Mouse (Mus musculus) hindbrain, embryonic 11.5 days (tissue): ENCODE data around the gene Tbc1d8b. TPM values are rescaled to one million over a fixed set of nuclear protein-coding genes. Genes with fewer than 3 reads are reported as not detected.
"Not testable (repeated sequence)": the region's sequence is repeated elsewhere in the genome, so short reads cannot be mapped to it uniquely, and the experiment has no call there.

ENCODE experiments used
- ATAC-seq: fragments of 200-750 bp; cut with Nextera tagmentation; 2 replicates; pipeline ENCODE4 v1.8.0; 2017; ENCODE audit warnings: mild to moderate bottlenecking, moderate TSS enrichment, moderate library complexity; ENCODE audit not compliant: low FRiP score
- DNase-seq: peaks from one replicate; pipeline ENCODE4 v3.0.0-alpha.2; 2015; ENCODE audit warnings: low spot score
- H3K27ac ChIP-seq: fragments of 300-500 bp; sonication (generic); 2 replicates; pipeline ENCODE4 v1.5.1; 2014; ENCODE audit warnings: mild to moderate bottlenecking, low read depth, low read length
- H3K27me3 ChIP-seq: fragments of 300-500 bp; sonication (generic); 2 replicates; pipeline ENCODE4 v1.6.1; 2014; ENCODE audit warnings: mild to moderate bottlenecking, low read length, moderate library complexity, mixed read lengths; ENCODE audit not compliant: control insufficient read depth, insufficient read depth
- H3K36me3 ChIP-seq: fragments of 300-500 bp; sonication (generic); 2 replicates; pipeline ENCODE4 v1.6.1; 2014; ENCODE audit warnings: mild to moderate bottlenecking, low read length, moderate library complexity, mixed read lengths; ENCODE audit not compliant: control insufficient read depth, insufficient read depth
- H3K4me1 ChIP-seq: fragments of 300-500 bp; sonication (generic); replicated peaks from 2 replicates; pipeline ENCODE4 v1.6.1; 2014; ENCODE audit warnings: low read length, mixed read lengths; ENCODE audit not compliant: control insufficient read depth, insufficient read depth
- H3K4me2 ChIP-seq: fragments of 300-500 bp; sonication (generic); replicated peaks from 2 replicates; pipeline ENCODE4 v1.6.1; 2014; ENCODE audit warnings: mild to moderate bottlenecking, low read depth, low read length
- H3K4me3 ChIP-seq: fragments of 300-500 bp; sonication (generic); 2 replicates; pipeline ENCODE4 v1.5.1; 2014; ENCODE audit warnings: low read depth, low read length
- H3K9ac ChIP-seq: fragments of 300-500 bp; sonication (generic); 2 replicates; pipeline ENCODE4 v1.6.1; 2014; ENCODE audit warnings: low read depth, low read length
- H3K9me3 ChIP-seq: fragments of 300-500 bp; sonication (generic); 2 replicates; pipeline ENCODE4 v1.6.1; 2016; ENCODE audit warnings: low read length; ENCODE audit not compliant: control insufficient read depth
- WGBS: fragments of 180-500 bp; shearing (Covaris S2); extraction: QIAGEN DNeasy Blood & Tissue Kit; methylation state at CpG from one replicate; pipeline ENCODE4 v1.1.7; 2014; 5-methylcytosine and 5-hydroxymethylcytosine counted together
- polyA plus RNA-seq: library from polyadenylated mRNA; unstranded; fragments of >200 nt; fragmentation: Nextera tagmentation; extraction: Ambion mirVana; gene quantifications from 2 replicates; pipeline ENCODE4 v1.2.1, GENCODE M21; 2014

The Tbc1d8b gene
- polyA plus RNA-seq, 1 experiment from 2014 or later, result 0.88 TPM

DNA sequence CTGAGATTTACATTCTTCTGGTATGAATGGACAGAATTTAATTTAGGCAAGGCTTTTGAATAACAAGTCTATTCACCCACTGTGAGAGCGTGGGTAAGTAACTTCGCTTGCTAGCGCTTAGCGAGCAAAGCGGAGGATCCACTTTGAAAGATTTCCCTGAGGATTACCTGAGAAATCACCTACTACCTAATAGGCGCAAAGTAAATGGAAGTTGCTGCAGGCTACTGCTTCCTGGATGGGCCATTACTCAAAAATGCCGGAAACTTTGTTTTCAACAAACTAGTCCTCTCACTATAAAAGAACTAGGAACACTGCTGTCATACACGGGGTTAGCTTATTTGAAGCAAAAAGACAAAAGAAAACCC lies 404 bp upstream of the Tbc1d8b start:
- Histone ChIP-seq H3K9me3 (no peaks in the 10 kb centered on the region), H3K9ac (0 out of 2 replicates have a peak overlapping the region, but pooled peaks have one; percentile 15), H3K36me3 (no peaks in the 10 kb centered on the region), H3K4me2 (peak overlapping the region; percentile 17; the same call in 1 of the 2 replicates), H3K27ac (no peak overlapping the region), H3K4me1 (no peaks in the 10 kb centered on the region), H3K4me3 (peak overlapping the region; percentile 44), H3K27me3 (peaks cover 2% of the 10 kb centered on the region; the same call in 1 of the 2 replicates)
- ATAC-seq (no peak; the same call in none of the 2 replicates), DNase-seq (no peak)
- 18% methylated on average over 8 of the region's 8 CpGs for WGBS

DNA sequence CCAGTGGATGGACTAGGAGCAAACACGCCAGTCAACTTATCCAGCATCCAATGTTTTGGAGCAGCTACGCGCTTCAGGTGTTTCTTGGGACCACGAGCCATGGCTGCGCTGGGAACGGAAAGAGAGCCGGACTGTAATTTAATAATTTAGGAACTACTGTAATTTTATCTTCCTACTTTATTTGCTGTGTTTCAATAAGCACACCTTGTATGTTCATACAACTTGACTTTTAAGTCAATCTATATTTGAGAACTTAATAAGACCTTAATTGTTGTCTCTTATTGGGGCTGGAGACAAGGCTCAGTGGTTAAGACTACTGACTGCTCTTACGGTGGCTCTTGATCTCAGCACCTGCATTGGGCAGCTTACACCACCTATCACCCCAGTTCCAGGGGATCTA lies 29.6 kb downstream of the Tbc1d8b start, which contains the start of gene Gm15013:
Gene Gm15013, minus strand, starts transcription at position 101 of the 400 bp plus-strand sequence.
- Histone ChIP-seq H3K36me3 (no peaks in the 10 kb centered on the region), H3K9ac (no peak within 1 kb of the TSS), H3K27ac (no peak within 1 kb of the TSS), H3K4me2 (no peak within 1 kb of the TSS), H3K4me3 (no peak within 1 kb of the TSS), H3K9me3 (no peaks in the 10 kb centered on the region), H3K27me3 (no peaks in the 10 kb centered on the region), H3K4me1 (no peaks in the 10 kb centered on the region)
- ATAC-seq, result no peak
- WGBS, result 95% methylated on average over 8 of the region's 8 CpGs
- DNase-seq, result no peak

DNA sequence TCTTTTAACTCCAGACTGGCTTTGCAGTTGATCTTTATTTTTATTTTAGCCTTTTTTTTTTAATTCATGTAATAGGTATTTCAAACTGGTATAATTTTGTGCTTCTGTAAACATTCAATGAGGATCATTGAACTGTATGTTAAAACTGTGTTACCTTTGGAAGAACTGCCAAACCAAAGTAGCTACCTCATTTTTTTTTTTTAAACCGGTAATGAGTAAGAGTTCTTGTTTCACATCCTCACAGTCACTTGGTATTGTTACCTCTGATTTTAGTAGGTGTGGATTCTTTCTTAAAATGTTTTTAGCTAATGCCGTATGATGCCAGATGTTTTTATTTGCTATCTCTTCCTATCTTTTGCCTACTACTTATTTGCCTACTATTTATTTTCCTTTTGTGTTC lies 37.6 kb downstream of the Tbc1d8b start:
- ATAC-seq, result no peak
- Histone ChIP-seq H3K27ac (no peak overlapping the region), H3K9me3 (no peaks in the 10 kb centered on the region), H3K4me3 (no peak overlapping the region), H3K9ac (no peak overlapping the region), H3K4me2 (no peak overlapping the region), H3K4me1 (no peaks in the 10 kb centered on the region), H3K36me3 (no peaks in the 10 kb centered on the region), H3K27me3 (no peaks in the 10 kb centered on the region; the same call in 1 of the 2 replicates)
- WGBS, result 89% methylated on average over 2 of the region's 2 CpGs
- DNase-seq, result no peak

DNA sequence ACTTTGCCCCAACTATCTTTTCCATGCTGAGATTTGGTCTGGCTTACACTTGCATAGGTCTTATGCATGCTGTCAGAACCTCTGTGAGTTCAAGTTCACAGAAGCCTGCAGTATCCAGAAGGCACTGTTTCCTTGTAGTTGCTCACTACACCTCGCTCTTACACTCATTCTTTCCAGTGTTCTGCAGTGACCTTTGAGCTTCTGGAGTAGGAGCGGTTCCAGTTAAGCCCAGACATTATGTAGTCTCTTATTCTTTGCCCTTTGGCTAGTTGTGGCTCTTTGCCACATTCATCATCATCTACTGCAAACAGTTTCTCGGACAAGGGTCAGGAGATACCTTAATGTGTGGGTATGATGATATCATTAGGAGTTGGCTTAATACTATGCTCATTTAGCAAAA lies 45.7 kb downstream of the Tbc1d8b start:
- Histone ChIP-seq H3K9ac (no peak overlapping the region), H3K9me3 (no peaks in the 10 kb centered on the region), H3K36me3 (no peaks in the 10 kb centered on the region), H3K4me2 (no peak overlapping the region), H3K4me3 (no peak overlapping the region), H3K27ac (no peak overlapping the region), H3K4me1 (no peaks in the 10 kb centered on the region), H3K27me3 (no peaks in the 10 kb centered on the region; the same call in 1 of the 2 replicates)
- ATAC-seq (no peak), DNase-seq (no peak)
- 91% methylated on average over 3 of the region's 3 CpGs for WGBS

DNA sequence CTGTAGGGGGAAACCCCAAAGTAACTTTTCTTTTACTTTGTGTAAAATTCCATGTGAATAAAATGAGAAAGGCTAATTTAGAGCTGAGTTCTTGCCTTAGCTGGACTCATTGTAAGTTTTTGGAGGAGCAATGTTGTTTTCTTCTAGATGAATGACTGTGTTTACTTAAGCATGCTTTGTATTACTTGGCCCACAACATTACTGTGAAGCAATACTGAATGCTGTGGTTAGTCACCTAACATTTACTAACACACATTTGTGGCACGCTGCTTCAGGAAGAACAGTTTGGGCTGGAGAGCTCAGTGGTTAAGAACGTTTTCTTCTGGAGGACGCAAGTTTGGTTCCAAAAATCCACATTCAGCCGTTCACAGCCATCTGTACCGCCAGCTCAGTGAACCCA lies 52.3 kb downstream of the Tbc1d8b start:
- ATAC-seq, result no peak
- Histone ChIP-seq H3K4me3 (no peak overlapping the region), H3K4me1 (no peaks in the 10 kb centered on the region), H3K27me3 (no peaks in the 10 kb centered on the region), H3K9me3 (no peaks in the 10 kb centered on the region), H3K27ac (no peak overlapping the region), H3K9ac (no peak overlapping the region), H3K4me2 (no peak overlapping the region), H3K36me3 (no peaks in the 10 kb centered on the region)
- DNase-seq, result no peak
- 89% methylated on average over 5 of the region's 5 CpGs for WGBS

DNA sequence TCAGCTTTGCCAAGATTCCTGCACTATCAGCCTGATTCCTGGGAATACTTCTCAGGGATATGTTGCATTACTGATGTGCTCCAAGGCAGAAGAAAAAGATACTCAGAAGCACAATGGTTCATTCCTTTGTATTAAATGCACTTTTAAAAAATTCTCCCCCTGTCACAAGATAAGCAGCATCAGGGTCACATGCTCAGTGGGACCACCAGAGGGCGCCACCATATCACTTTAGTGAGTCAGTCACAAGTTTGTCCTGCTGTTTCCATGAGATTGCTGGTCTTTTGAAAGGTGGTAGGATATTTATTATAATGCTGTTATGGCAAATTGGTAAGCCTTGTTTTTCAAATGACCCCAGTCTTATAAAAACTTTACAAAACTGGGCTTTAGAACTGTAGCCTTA lies 67.1 kb downstream of the Tbc1d8b start:
- Histone ChIP-seq H3K9me3 (no peaks in the 10 kb centered on the region), H3K36me3 (no peaks in the 10 kb centered on the region), H3K27ac (no peak overlapping the region), H3K9ac (no peak overlapping the region), H3K4me3 (no peak overlapping the region), H3K27me3 (no peaks in the 10 kb centered on the region), H3K4me2 (no peak overlapping the region), H3K4me1 (no peaks in the 10 kb centered on the region)
- ATAC-seq (no peak), DNase-seq (peak; percentile 55)
- WGBS, result 0% methylated on average over 1 of the region's 1 CpGs

DNA sequence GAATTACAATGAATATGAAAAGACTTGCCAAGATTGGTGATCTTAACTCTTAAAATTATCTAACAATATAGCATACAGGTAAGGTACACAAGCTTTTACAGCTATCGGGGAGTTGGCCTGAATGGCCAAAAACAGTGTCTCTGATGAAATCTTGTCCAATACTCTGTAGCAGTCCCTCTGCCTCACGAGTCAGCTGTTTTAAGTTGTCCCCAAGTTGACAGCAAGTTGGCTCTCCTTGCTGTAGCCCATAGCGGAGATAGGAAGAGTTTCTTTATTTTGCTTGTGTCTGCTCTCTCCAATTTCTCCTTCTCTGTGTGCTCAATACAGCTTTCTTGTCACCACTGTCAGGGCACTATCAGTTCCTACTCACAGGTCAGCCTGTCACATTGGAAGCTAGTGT lies 73.8 kb downstream of the Tbc1d8b start:
- 80% methylated on average over 3 of the region's 3 CpGs for WGBS
- not testable (repeated sequence) for ATAC-seq, DNase-seq, H3K9ac ChIP-seq, H3K9me3 ChIP-seq, H3K4me2 ChIP-seq, H3K27me3 ChIP-seq, H3K36me3 ChIP-seq, H3K4me3 ChIP-seq, H3K4me1 ChIP-seq, H3K27ac ChIP-seq

DNA sequence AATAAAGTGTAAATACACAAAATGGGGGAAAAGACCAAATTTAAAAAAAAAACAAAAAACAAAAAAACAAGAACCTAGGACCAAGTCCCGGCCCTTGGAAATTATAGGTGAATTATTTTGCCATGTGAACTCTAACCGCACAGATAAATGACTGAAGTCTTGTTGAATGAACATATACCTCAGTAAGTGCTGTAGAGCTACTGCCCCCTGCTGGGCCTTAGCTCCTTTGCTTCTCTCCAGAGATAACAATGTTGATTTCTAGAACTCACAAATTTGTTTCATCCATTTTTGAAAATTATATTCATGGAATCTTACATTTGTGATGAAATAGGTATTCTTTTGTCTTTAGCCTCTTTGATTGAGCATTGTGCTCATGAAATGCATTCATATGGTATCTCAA lies 77.8 kb downstream of the Tbc1d8b start:
- no peaks in the 10 kb centered on the region for H3K9me3 ChIP-seq
- H3K4me2 ChIP-seq, result no peak overlapping the region
- no peaks in the 10 kb centered on the region for H3K36me3 ChIP-seq
- no peaks in the 10 kb centered on the region for H3K4me1 ChIP-seq
- 88% methylated on average over 2 of the region's 2 CpGs for WGBS
- H3K27ac ChIP-seq, result no peak overlapping the region
- H3K9ac ChIP-seq, result no peak overlapping the region
- DNase-seq (peak; percentile 40), ATAC-seq (no peak)
- H3K4me3 ChIP-seq, result no peak overlapping the region
- H3K27me3 ChIP-seq, result no peaks in the 10 kb centered on the region

DNA sequence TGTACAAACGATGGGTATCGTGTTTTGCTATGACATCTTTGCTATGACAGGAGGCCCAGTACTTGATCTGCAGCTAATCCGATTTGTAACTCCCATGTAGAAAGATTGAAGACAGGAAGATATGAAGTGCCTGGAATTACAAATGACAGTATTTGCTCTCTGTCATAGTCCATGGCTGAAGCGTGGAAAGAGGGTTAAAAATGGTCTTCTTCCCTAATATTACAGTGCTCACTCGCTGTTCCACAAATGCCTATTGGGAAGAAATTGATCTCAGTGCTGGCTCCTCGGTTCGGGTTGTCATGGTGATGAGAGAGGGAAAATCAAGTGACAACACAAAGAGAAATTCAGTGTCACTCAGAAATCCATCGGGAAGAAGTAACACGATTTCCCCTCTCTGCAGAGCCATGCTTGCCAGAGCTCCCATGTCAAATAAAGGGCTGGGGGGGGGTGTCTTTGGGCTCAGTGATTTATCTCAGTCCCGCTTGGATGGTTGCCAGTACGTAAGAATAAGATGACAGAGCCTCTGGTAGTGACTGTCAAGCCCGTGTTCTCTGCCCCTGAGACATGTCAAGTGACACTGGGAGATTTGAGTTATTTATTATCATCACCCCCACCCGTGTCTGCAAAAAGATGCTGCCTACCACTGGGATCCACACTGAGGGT lies 85.3 kb downstream of the Tbc1d8b start:
- Histone ChIP-seq H3K9me3 (no peaks in the 10 kb centered on the region), H3K27ac (no peak overlapping the region), H3K27me3 (no peaks in the 10 kb centered on the region), H3K9ac (no peak overlapping the region), H3K4me3 (no peak overlapping the region), H3K4me2 (no peak overlapping the region), H3K36me3 (no peaks in the 10 kb centered on the region), H3K4me1 (no peaks in the 10 kb centered on the region)
- ATAC-seq (no peak), DNase-seq (no peak)
- WGBS, result 74% methylated on average over 13 of the region's 13 CpGs
